Mouse (Mus musculus) neural tube, embryonic 11.5 days (tissue): ENCODE results near the gene Gse1. TPM values are rescaled to one million over a fixed set of nuclear protein-coding genes. Genes with fewer than 3 reads are reported as not detected.

Experiments
- ATAC-seq: fragments of 200-750 bp; cut with Nextera tagmentation; 2 replicates; pipeline ENCODE4 v1.8.0; 2017; ENCODE audit warnings: moderate number of reproducible peaks, mild to moderate bottlenecking, moderate TSS enrichment, moderate library complexity; ENCODE audit not compliant: insufficient read depth, low FRiP score, low TSS enrichment
- DNase-seq: peaks from one replicate; pipeline ENCODE4 v3.0.0-alpha.2; 2015; ENCODE audit warnings: low spot score
- H3K27ac ChIP-seq: fragments of 300-500 bp; sonication (generic); 2 replicates; pipeline ENCODE4 v1.5.1; 2014; ENCODE audit warnings: low read depth, mild to moderate bottlenecking, low read length
- H3K27me3 ChIP-seq: fragments of 300-500 bp; sonication (generic); 2 replicates; pipeline ENCODE4 v1.6.1; 2014; ENCODE audit warnings: mild to moderate bottlenecking, low read length, mixed read lengths; ENCODE audit not compliant: control insufficient read depth, insufficient read depth
- H3K36me3 ChIP-seq: fragments of 300-500 bp; sonication (generic); 2 replicates; pipeline ENCODE4 v1.6.1; 2014; ENCODE audit warnings: mild to moderate bottlenecking, low read length, moderate library complexity, mixed read lengths; ENCODE audit not compliant: control insufficient read depth, insufficient read depth
- H3K4me1 ChIP-seq: fragments of 300-500 bp; sonication (generic); 2 replicates; pipeline ENCODE4 v1.6.1; 2014; ENCODE audit warnings: low read length, mixed read lengths; ENCODE audit not compliant: control insufficient read depth, insufficient read depth
- H3K4me2 ChIP-seq: fragments of 300-500 bp; sonication (generic); 2 replicates; pipeline ENCODE4 v1.6.1; 2014; ENCODE audit warnings: low read depth, mild to moderate bottlenecking, moderate library complexity
- H3K4me3 ChIP-seq: fragments of 300-500 bp; sonication (generic); 2 replicates; pipeline ENCODE4 v1.5.1; 2014; ENCODE audit warnings: low read depth, low read length
- H3K9ac ChIP-seq: fragments of 300-500 bp; sonication (generic); 2 replicates; pipeline ENCODE4 v1.6.1; 2014; ENCODE audit warnings: mild to moderate bottlenecking, low read length
- H3K9me3 ChIP-seq: fragments of 300-500 bp; sonication (generic); 2 replicates; pipeline ENCODE4 v1.6.1; 2016; ENCODE audit warnings: low read length; ENCODE audit not compliant: control insufficient read depth
- WGBS: fragments of 180-500 bp; shearing (Covaris S2); extraction: QIAGEN DNeasy Blood & Tissue Kit; methylation state at CpG from one replicate; pipeline ENCODE4 v1.1.7; 2014; 5-methylcytosine and 5-hydroxymethylcytosine counted together
- polyA plus RNA-seq: library from polyadenylated mRNA; unstranded; fragments of >200 nt; fragmentation: Nextera tagmentation; extraction: Ambion mirVana; gene quantifications from 2 replicates; pipeline ENCODE4 v1.2.1, GENCODE M21; 2014

Gse1 gene
- polyA plus RNA-seq, 1 experiment from 2014 or later, result 33.5 TPM

GRCm38 (mm10) chr8:120309326-120309725, 81.1 kb downstream of the Gse1 start:
- ATAC-seq, result peak; percentile 60; the same call in 1 of the 2 replicates
- H3K4me1 ChIP-seq, result peaks cover 33% of the 10 kb centered on the region
- peak; percentile 71 for DNase-seq
- H3K4me2 ChIP-seq, result no peak overlapping the region
- H3K4me3 ChIP-seq, result no peak overlapping the region
- H3K9ac ChIP-seq, result no peak overlapping the region
- no peaks in the 10 kb centered on the region for H3K9me3 ChIP-seq
- H3K27ac ChIP-seq, result peak overlapping the region; percentile 21
- H3K36me3 ChIP-seq, result no peaks in the 10 kb centered on the region
- 58% methylated on average over 18 of the region's 18 CpGs for WGBS
- H3K27me3 ChIP-seq, result no peaks in the 10 kb centered on the region

DNA sequence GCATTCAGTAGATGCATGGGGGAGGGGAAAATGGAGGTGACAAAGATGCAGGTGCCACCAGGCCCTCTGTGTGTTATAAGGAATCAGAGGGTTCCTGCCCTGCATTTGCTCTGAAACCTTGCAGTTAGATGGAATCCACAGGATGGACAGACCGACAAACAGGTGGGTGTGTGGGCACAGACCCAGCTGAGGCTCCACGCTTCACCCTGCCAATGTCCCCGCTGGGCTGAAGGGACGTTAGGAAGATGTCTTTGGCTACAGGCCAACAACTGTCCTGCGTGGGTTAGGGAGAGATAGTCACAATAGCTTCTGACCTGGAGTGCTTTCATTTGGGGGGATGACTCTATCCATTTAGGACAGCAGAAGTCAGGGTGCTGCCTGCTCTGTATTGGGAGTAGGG, 81.8 kb downstream of the Gse1 start:
- H3K4me1 ChIP-seq, result peaks cover 28% of the 10 kb centered on the region
- 73% methylated on average over 5 of the region's 5 CpGs for WGBS

DNA sequence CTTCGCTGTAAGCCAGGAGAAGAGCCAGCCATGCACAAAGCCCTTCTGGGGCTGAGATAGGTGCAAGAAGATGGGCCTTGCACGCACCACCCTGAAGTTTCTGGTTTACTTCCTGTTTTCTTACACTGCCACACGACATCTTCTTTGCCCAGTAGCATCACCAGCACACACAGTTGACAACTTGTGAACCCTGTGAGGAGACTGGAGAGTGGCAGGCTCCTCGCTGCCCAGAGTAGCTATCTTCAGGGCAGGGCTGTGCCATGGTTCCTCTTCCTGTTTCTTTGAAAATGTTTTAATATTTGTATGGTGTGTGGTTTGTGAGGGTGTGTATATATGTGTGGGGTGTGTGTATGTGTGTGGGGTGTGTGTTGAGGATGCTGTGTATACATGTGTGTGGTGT, 84.2 kb downstream of the Gse1 start:
- Histone ChIP-seq H3K27ac (no peak overlapping the region), H3K9ac (0 out of 2 replicates have a peak overlapping the region, but pooled peaks have one; percentile 7), H3K4me3 (no peak overlapping the region), H3K4me2 (no peak overlapping the region), H3K27me3 (no peaks in the 10 kb centered on the region), H3K36me3 (no peaks in the 10 kb centered on the region), H3K9me3 (no peaks in the 10 kb centered on the region), H3K4me1 (peaks cover 22% of the 10 kb centered on the region)
- DNase-seq (no peak), ATAC-seq (no peak)
- WGBS, result 89% methylated on average over 4 of the region's 4 CpGs

More for the DNA sequence above, 81.8 kb downstream of the Gse1 start:
- H3K9me3 ChIP-seq, result no peaks in the 10 kb centered on the region
- no peak overlapping the region for H3K27ac ChIP-seq
- no peaks in the 10 kb centered on the region for H3K27me3 ChIP-seq
- ATAC-seq (no peak), DNase-seq (no peak)
- H3K36me3 ChIP-seq, result no peaks in the 10 kb centered on the region
- no peak overlapping the region for H3K4me3 ChIP-seq
- H3K9ac ChIP-seq, result no peak overlapping the region
- H3K4me2 ChIP-seq, result no peak overlapping the region

- Histone ChIP-seq H3K27me3 (no peaks in the 10 kb centered on the region), H3K4me3 (no peak overlapping the region), H3K36me3 (no peaks in the 10 kb centered on the region), H3K9ac (no peak overlapping the region), H3K4me1 (peaks cover 18% of the 10 kb centered on the region), H3K27ac (0 out of 2 replicates have a peak overlapping the region, but pooled peaks have one; percentile 4), H3K9me3 (no peaks in the 10 kb centered on the region), H3K4me2 (no peak overlapping the region)
- ATAC-seq (no peak), DNase-seq (no peak)
- WGBS, result 62% methylated on average over 3 of the region's 3 CpGs
Measured at GRCm38 (mm10) chr8:120313674-120314073, 85.4 kb downstream of the Gse1 start.

DNA sequence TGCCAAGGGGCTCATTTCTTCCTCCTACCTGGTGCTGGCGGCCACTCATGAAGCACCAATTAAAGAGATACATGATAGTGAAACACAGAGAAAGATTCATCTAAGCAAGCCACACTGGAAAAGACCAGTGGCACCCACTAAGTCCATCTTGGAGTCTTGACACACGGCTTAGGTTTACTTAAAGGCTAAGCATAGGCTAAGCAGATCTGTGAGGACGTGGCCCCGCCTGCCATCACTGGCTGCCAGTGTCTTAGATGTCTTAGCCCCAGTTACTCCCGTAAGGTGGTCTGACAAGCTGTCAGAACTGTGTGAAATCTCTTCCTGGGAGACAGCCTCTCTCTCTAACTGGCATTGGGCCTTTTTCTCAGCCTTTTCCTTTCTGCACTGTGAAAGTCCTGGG, 86.7 kb downstream of the Gse1 start:
- Histone ChIP-seq H3K27me3 (no peaks in the 10 kb centered on the region), H3K9me3 (no peaks in the 10 kb centered on the region)

DNA sequence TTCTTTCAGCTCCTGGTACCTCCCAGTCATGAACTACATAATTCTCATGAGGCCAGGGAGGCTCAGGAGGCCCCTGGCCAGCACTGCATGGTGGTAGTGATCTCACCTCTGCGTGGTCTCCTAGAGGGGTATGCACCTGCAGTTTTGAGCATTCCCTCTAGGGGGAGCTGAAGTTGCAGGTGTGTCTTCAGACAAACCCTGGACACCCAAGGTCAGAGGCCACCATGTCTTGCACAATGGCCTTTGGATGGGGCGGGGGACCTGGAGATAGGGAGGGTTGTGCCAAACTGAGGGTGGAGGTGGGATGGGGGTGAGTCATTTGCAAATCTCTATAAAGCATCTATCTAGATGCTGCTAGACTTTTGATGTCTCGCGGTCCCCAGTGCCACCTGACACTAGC, 87.4 kb downstream of the Gse1 start:
- H3K4me3 ChIP-seq, result no peak overlapping the region
- H3K9me3 ChIP-seq, result no peaks in the 10 kb centered on the region
- peaks cover 6% of the 10 kb centered on the region for H3K4me1 ChIP-seq
- H3K4me2 ChIP-seq, result no peak overlapping the region
- H3K9ac ChIP-seq, result no peak overlapping the region
- no peaks in the 10 kb centered on the region for H3K27me3 ChIP-seq
- no peak for ATAC-seq
- 92% methylated on average over 4 of the region's 4 CpGs for WGBS
- H3K36me3 ChIP-seq, result no peaks in the 10 kb centered on the region
- H3K27ac ChIP-seq, result no peak overlapping the region
- no peak for DNase-seq

More for the DNA sequence above, 86.7 kb downstream of the Gse1 start:
- H3K4me1 ChIP-seq, result peaks cover 13% of the 10 kb centered on the region
- no peak overlapping the region for H3K9ac ChIP-seq
- H3K4me3 ChIP-seq, result no peak overlapping the region
- WGBS, result 86% methylated on average over 5 of the region's 5 CpGs
- no peak for ATAC-seq
- H3K27ac ChIP-seq, result no peak overlapping the region
- H3K36me3 ChIP-seq, result no peaks in the 10 kb centered on the region
- no peak overlapping the region for H3K4me2 ChIP-seq
- DNase-seq, result no peak

DNA sequence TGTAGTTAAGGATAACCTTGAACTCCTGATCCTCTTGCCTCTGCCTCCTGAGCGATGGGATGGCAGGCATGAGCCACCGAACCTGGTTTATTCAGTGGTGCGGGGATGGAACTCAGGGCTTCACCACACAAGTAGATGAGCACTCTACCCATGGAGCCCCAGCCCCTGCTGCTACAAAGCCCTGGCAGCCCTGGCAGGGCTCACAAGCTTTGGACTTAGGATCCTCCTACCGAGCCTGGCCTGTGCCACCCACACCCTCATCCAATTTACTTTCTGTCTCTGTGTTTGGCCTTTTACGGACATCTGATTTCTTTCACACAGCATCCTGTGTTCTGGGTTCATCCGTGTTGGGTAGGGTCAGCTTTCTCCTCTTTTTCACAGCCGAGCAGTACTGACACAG, 88.5 kb downstream of the Gse1 start:
- ATAC-seq (no peak), DNase-seq (no peak)
- no peaks in the 10 kb centered on the region for H3K9me3 ChIP-seq
- no peak overlapping the region for H3K9ac ChIP-seq
- WGBS, result 90% methylated on average over 7 of the region's 7 CpGs
- no peak overlapping the region for H3K4me3 ChIP-seq
- no peak overlapping the region for H3K4me2 ChIP-seq
- H3K36me3 ChIP-seq, result no peaks in the 10 kb centered on the region
- H3K27me3 ChIP-seq, result no peaks in the 10 kb centered on the region
- H3K4me1 ChIP-seq, result peaks cover 6% of the 10 kb centered on the region
- H3K27ac ChIP-seq, result no peak overlapping the region

GRCm38 (mm10) chr8:120317118-120317824, 89.0 kb downstream of the Gse1 start:
- 88% methylated on average over 21 of the region's 21 CpGs for WGBS
- H3K27ac ChIP-seq, result no peak overlapping the region
- H3K27me3 ChIP-seq, result no peaks in the 10 kb centered on the region
- no peaks in the 10 kb centered on the region for H3K36me3 ChIP-seq
- H3K9ac ChIP-seq, result no peak overlapping the region; the same call in 1 of the 2 replicates
- H3K4me1 ChIP-seq, result peaks cover 9% of the 10 kb centered on the region
- no peak overlapping the region for H3K4me3 ChIP-seq
- no peak overlapping the region for H3K4me2 ChIP-seq
- H3K9me3 ChIP-seq, result no peaks in the 10 kb centered on the region
- DNase-seq, result no peak
- no peak for ATAC-seq

- Histone ChIP-seq H3K4me1 (peaks cover 22% of the 10 kb centered on the region), H3K27ac (no peak overlapping the region), H3K4me2 (no peak overlapping the region), H3K4me3 (no peak overlapping the region), H3K9me3 (no peaks in the 10 kb centered on the region), H3K27me3 (no peaks in the 10 kb centered on the region), H3K9ac (no peak overlapping the region), H3K36me3 (no peaks in the 10 kb centered on the region)
- 79% methylated on average over 12 of the region's 12 CpGs for WGBS
- no peak for DNase-seq
- no peak for ATAC-seq
Measured at GRCm38 (mm10) chr8:120318476-120318991, 90.3 kb downstream of the Gse1 start.
